13 mouse cellular contexts compared by ENCODE assay signal in genomic region chr6:87184418-87184817, GRCm38 (mm10).
DNase-seq lines count a peak whose midpoint lies in the region; ATAC-seq lines count a peak whose summit lies in the region.
"Had no signal": no experiment of that assay in that cellular context is flagged by ENCODE, and none has a peak within 500 bp of the region (broad histone marks: within the 10 kb centered on the region; RNA-seq: fewer than 3 reads in every experiment).

No protein-coding gene starts in this region.

- H3K4me3 ChIP-seq in megakaryocyte, embryonic 14.5 days (replicated peaks): peak overlapping the region; percentile 87
- no peak overlapping the region for H3K4me3 ChIP-seq in embryonic facial prominence, embryonic 13.5 days
- no peak overlapping the region for H3K4me3 ChIP-seq in limb, embryonic 15.5 days
- no peak overlapping the region for H3K4me3 ChIP-seq in stomach, embryonic 14.5 days (ENCODE audit: low read depth, low read length)
- H3K4me3 ChIP-seq: gastrocnemius, adult 2 months had no signal

- peaks cover 28% of the 10 kb centered on the region for H3K27me3 ChIP-seq in megakaryocyte, embryonic 14.5 days (replicated peaks)
- H3K27me3 ChIP-seq in embryonic facial prominence, embryonic 13.5 days: no peaks in the 10 kb centered on the region
- no peaks in the 10 kb centered on the region for H3K27me3 ChIP-seq in limb, embryonic 15.5 days
- no peaks in the 10 kb centered on the region for H3K27me3 ChIP-seq in stomach, embryonic 14.5 days (ENCODE audit: control insufficient read depth, insufficient read depth, low read length)

- 0 out of 2 replicates have a peak overlapping the region, but pooled peaks have one; percentile 73 for H3K27ac ChIP-seq in embryonic facial prominence, embryonic 13.5 days
- peak overlapping the region; percentile 79 for H3K27ac ChIP-seq in limb, embryonic 15.5 days
- H3K27ac ChIP-seq in stomach, embryonic 14.5 days (ENCODE audit: low read length): no peak overlapping the region

- 91% methylated on average over 3 of the region's 3 CpGs for WGBS in embryonic facial prominence, embryonic 13.5 days
- WGBS in limb, embryonic 15.5 days: 83% methylated on average over 3 of the region's 3 CpGs
- 88% methylated on average over 3 of the region's 3 CpGs for WGBS in stomach, embryonic 14.5 days

- H3K9ac ChIP-seq in embryonic facial prominence, embryonic 13.5 days: no peak overlapping the region
- no peak overlapping the region for H3K9ac ChIP-seq in limb, embryonic 15.5 days
- H3K9ac ChIP-seq in stomach, embryonic 14.5 days (replicated peaks; ENCODE audit: low read depth, low read length): no peak overlapping the region

- H3K9me3 ChIP-seq in megakaryocyte, embryonic 14.5 days: no peaks in the 10 kb centered on the region
- H3K9me3 ChIP-seq in embryonic facial prominence, embryonic 13.5 days: no peaks in the 10 kb centered on the region
- no peaks in the 10 kb centered on the region for H3K9me3 ChIP-seq in limb, embryonic 15.5 days
- H3K9me3 ChIP-seq in stomach, embryonic 14.5 days (ENCODE audit: control insufficient read depth, low read depth, low read length): no peaks in the 10 kb centered on the region
- H3K9me3 ChIP-seq: G1E had no signal

- DNase-seq in adrenal gland, adult 8-10 months: no peak
- DNase-seq in ovary, adult 18-20 months (ENCODE audit: low spot score): no peak
- DNase-seq: cerebellum, adult 11-12 months; gastrocnemius, adult 2 months; kidney, postnatal 10 days; retina, postnatal 1 day had no signal

- H3K4me2 ChIP-seq in embryonic facial prominence, embryonic 13.5 days: no peak overlapping the region
- no peak overlapping the region for H3K4me2 ChIP-seq in limb, embryonic 15.5 days
- H3K4me2 ChIP-seq in stomach, embryonic 14.5 days (replicated peaks; ENCODE audit: low read depth, low read length): no peak overlapping the region

- H3K36me3 ChIP-seq in megakaryocyte, embryonic 14.5 days (replicated peaks; ENCODE audit: low read length): no peaks in the 10 kb centered on the region
- peaks cover 76% of the 10 kb centered on the region for H3K36me3 ChIP-seq in embryonic facial prominence, embryonic 13.5 days
- H3K36me3 ChIP-seq in limb, embryonic 15.5 days: peaks cover 61% of the 10 kb centered on the region
- no peaks in the 10 kb centered on the region; the same call in 1 of the 2 replicates for H3K36me3 ChIP-seq in stomach, embryonic 14.5 days (ENCODE audit: control insufficient read depth, insufficient read depth, low read length)
- H3K36me3 ChIP-seq: G1E had no signal

- peaks cover 40% of the 10 kb centered on the region for H3K4me1 ChIP-seq in megakaryocyte, embryonic 14.5 days
- H3K4me1 ChIP-seq in embryonic facial prominence, embryonic 13.5 days: peaks cover 45% of the 10 kb centered on the region
- H3K4me1 ChIP-seq in limb, embryonic 15.5 days: peaks cover 59% of the 10 kb centered on the region
- peaks cover 9% of the 10 kb centered on the region; the same call in 1 of the 2 replicates for H3K4me1 ChIP-seq in stomach, embryonic 14.5 days (ENCODE audit: control insufficient read depth, insufficient read depth, low read length)

- no peak for ATAC-seq in megakaryocyte, adult 5-6 weeks (ENCODE audit: poor library complexity, severe bottlenecking)
- ATAC-seq in embryonic facial prominence, embryonic 13.5 days (ENCODE audit: insufficient number of reproducible peaks, insufficient read depth, low FRiP score, low TSS enrichment, low read depth): no peak
- ATAC-seq in limb, embryonic 15.5 days (ENCODE audit: insufficient number of reproducible peaks, low FRiP score, low TSS enrichment, low read depth): no peak
- ATAC-seq in stomach, embryonic 14.5 days (ENCODE audit: insufficient number of reproducible peaks, insufficient read depth, low FRiP score, low read depth): peak; percentile 63; the same call in 1 of the 2 replicates
- ATAC-seq: hindbrain, embryonic 16.5 days had no signal
